Mouse (Mus musculus) frontal cortex, adult 2 months (tissue): ENCODE results near the gene Selplg. TPM values are rescaled to one million over a fixed set of nuclear protein-coding genes. Genes with fewer than 3 reads are reported as not detected.
A peak's percentile ranks its signal among the peaks of the same experiment; 100 is the strongest.

Experiments used
- DNase-seq, 2 experiments: peaks; one replicate each; pipeline ENCODE4 v3.0.0; 2022; ENCODE audit warnings: low spot score in 1 of 2; ENCODE audit errors: extremely low spot score in 1 of 2
- polyA plus RNA-seq: library from polyadenylated mRNA; depleted of rRNA; stranded (reverse); fragments of >200 nt; gene quantifications from 2 replicates; pipeline ENCODE4 v1.2.3, GENCODE M21; 2012; rRNA removed

The Selplg gene
- polyA plus RNA-seq, 1 experiment: 40.3 TPM

DNA sequence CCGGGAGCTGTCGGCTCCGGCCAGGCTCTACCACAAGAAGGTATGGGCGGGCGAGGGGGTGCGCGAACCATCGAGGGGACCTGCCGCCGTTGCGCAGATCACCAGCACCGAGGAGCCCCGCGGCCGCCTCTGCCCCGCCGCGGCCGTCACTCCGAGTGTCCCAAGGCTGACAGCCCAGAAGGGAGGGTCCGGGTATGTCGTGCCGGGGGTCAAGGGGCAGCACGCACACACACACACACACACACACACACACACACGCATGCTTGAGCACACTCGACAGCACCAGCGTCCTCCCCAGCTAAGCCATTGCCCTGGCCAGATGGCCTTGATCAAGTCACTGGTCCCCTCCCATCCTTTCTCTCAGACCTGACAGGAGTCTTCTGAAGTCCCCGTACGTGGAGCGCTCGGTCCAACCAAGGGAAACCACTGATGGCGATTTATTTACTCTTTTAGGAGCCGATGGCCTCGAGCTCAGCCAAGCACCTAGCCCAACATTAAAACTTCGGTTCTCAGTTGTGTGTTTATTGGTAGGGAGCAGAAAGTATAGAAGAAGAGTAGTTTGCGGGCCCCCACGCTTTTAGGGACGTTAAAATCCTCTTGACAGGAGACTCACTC lies 59.4 kb downstream of the Selplg start:
- DNase-seq: no peak

DNA sequence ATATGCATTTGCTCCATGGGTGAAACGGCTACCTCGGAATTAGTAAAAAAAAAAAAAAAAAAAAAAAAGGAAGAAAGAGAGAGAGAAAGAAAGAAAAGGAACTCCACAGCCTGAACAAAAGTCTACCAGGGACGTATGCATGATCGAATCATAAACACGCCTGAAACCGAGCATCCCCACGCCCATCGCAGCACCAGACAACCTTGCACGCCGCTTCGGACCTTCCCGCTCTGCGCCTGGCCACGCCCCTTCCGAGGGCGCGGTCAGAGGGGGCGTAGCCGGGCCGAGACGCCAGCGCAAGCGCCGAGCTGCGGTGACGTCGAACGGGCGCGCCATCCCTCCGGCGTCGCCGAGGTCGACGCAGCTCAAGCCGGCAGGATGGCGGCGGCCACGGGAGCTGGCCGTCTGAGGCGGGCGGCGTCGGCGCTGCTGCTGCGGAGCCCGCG lies 60.0 kb downstream of the Selplg start, which contains the start of the genes Sart3 and Iscu:
Sart3 (minus strand) TSS at position 61 of the 446 bp plus-strand sequence.
Iscu (plus strand) TSS at position 299 of the 446 bp plus-strand sequence.
- DNase-seq: peak; percentile 79 to 94

DNA sequence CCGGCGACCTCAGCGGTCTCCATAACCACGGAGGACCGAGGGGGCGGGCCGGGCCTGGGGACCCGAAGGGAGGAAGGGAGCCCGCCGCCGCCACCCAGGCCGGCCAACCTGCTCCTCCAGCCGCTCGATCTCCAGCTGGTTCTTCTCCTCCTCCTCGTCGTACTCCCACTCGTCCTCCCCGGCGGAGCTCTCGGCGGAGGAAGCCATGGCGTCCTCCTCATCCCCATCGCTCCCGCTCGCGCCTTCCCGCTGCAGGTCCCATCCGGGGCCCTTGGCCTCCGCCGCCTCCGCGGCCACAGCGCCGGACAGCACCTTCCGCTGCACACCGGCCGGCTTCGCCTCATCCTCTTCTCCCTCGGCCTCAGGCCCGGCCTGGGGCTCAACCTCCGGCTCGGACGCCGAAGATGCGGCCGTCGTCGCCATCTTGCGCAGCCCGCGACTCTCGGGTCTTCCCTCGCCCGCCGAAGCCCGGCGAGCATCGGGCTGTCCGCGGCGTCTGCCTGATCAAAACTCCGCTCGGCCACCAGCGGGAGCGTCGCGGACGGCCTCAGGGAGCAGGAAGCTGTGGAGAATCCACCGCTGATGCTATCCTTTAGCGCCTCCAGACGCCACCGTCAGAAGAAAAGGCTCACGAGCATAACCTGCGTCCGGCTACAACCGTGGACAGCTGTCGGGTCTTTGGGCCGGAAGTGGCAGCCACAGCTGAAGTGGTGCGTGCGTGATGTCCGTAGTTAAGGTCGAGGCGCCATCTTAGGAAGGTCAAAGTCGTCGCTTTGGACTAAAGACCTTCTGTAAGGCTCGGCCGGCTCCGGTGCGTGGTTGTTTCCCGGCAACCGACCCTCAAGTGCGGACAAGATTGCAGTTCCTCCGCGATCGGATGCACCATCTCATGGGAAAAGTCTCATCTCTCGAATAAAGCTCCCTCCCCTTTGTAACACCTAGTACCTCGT lies 61.0 kb downstream of the Selplg start:
- DNase-seq: peak; percentile 83 to 91

DNA sequence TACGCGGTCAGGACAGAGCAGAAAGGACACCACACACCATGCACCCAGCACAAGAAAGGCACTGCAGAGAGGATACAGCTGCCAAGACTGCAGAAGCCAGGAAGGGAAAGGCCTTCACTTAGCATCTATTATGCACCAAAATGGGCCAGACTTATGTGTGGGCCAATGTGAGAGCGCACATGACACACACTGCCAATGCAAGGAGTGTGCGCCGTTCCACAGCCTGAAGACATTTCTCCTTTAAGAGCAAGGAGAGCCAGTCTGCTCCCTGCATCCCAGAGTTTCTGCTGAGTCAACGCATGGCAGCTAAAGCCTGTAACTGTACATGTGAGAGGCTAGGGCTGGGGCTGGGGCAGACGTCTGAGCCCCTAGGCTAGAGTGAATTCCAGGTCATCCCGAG lies 63.6 kb downstream of the Selplg start:
- peak in 1 of 2 experiments; percentile 49 for DNase-seq

Other genes starting within 250 kb of the Selplg start
- gene Cmklr1, start 182.2 kb downstream of the Selplg start, polyA plus RNA-seq: 3.0 and 4.0 TPM in 2 replicates
- gene 1700069L16Rik, start 107.9 kb downstream of the Selplg start, polyA plus RNA-seq: not detected in 2 replicates
- gene Ficd, start 96.8 kb downstream of the Selplg start, polyA plus RNA-seq: 9.4 and 9.5 TPM in 2 replicates
- gene Sart3, start 60.1 kb downstream of the Selplg start, polyA plus RNA-seq: 39.0 and 44.1 TPM in 2 replicates
- 202 and 208 TPM in 2 replicates for gene Iscu, start 59.9 kb downstream of the Selplg start, polyA plus RNA-seq
- gene Tmem119, start 32.1 kb downstream of the Selplg start, polyA plus RNA-seq: 17.6 and 22.6 TPM in 2 replicates
- 74.9 and 84.3 TPM in 2 replicates for gene Coro1c, start 76.1 kb upstream of the Selplg start, polyA plus RNA-seq
- 12.1 and 12.5 TPM in 2 replicates for gene Ssh1, start 161.2 kb upstream of the Selplg start, polyA plus RNA-seq
- 0.15 and 0.18 TPM in 2 replicates for gene Dao, start 171.1 kb upstream of the Selplg start, polyA plus RNA-seq
- 31.5 and 34.5 TPM in 2 replicates for gene Usp30, start 232.8 kb upstream of the Selplg start, polyA plus RNA-seq